Mouse (Mus musculus) hindbrain, embryonic 12.5 days (tissue): ENCODE measurements around the gene Ccdc42. TPM values are rescaled to one million over a fixed set of nuclear protein-coding genes. Genes with fewer than 3 reads are reported as not detected.

ENCODE experiments used
- ATAC-seq: fragments of 200-750 bp; cut with Nextera tagmentation; 2 replicates; pipeline ENCODE4 v1.8.0; 2017; ENCODE audit warnings: moderate TSS enrichment; ENCODE audit not compliant: low FRiP score
- H3K27ac ChIP-seq: fragments of 300-500 bp; sonication (generic); 2 replicates; pipeline ENCODE4 v1.5.1; 2016; ENCODE audit warnings: mild to moderate bottlenecking
- H3K27me3 ChIP-seq: fragments of 300-500 bp; sonication (generic); 2 replicates; pipeline ENCODE4 v1.6.1; 2016; ENCODE audit warnings: mild to moderate bottlenecking
- H3K36me3 ChIP-seq: fragments of 300-500 bp; sonication (generic); 2 replicates; pipeline ENCODE4 v1.6.1; 2016; ENCODE audit warnings: mild to moderate bottlenecking
- H3K4me1 ChIP-seq: fragments of 300-500 bp; sonication (generic); 2 replicates; pipeline ENCODE4 v1.6.1; 2016
- H3K4me2 ChIP-seq: fragments of 300-500 bp; sonication (generic); replicated peaks from 2 replicates; pipeline ENCODE4 v1.6.1; 2016; ENCODE audit warnings: mild to moderate bottlenecking
- H3K4me3 ChIP-seq: fragments of 300-500 bp; sonication (generic); 2 replicates; pipeline ENCODE4 v1.5.1; 2016; ENCODE audit warnings: mild to moderate bottlenecking
- H3K9ac ChIP-seq: fragments of 300-500 bp; sonication (generic); 2 replicates; pipeline ENCODE4 v1.6.1; 2016; ENCODE audit warnings: mild to moderate bottlenecking, moderate library complexity
- H3K9me3 ChIP-seq: fragments of 300-500 bp; sonication (generic); replicated peaks from 2 replicates; pipeline ENCODE4 v1.6.1; 2016; ENCODE audit warnings: mild to moderate bottlenecking
- WGBS: fragments of 180-500 bp; shearing (Covaris S2); methylation state at CpG from one replicate; pipeline ENCODE4 v1.1.7; 2016; 5-methylcytosine and 5-hydroxymethylcytosine counted together
- polyA plus RNA-seq: library from polyadenylated mRNA; unstranded; fragments of >200 nt; fragmentation: Nextera tagmentation; extraction: Ambion mirVana; gene quantifications from 2 replicates; pipeline ENCODE4 v1.2.1, GENCODE M21; 2016

The Ccdc42 gene
- polyA plus RNA-seq, 1 experiment from 2014 or later = 0.66 TPM

DNA sequence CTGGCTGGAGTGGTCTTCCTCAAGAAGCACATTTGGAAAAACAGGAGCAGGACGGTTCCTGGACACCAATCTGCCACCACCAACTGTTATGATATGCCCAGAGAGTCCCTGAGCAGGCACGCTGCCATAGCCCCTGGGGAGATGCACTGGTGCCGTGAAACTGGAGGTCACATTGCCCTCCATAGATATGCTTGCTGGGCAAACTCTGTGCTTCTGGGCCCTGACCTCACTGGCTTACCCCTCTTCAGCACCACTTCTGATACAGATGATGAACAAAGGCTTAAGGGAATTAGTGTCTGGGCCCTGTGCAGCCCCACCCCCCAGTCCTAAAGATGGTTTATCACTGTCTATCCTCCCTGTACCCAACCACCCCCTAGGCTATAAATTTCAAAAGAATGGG lies 6.4 kb downstream of the Ccdc42 start:
- Histone ChIP-seq H3K27me3 (no peaks in the 10 kb centered on the region), H3K36me3 (no peaks in the 10 kb centered on the region), H3K4me3 (no peak overlapping the region), H3K27ac (no peak overlapping the region), H3K9ac (no peak overlapping the region), H3K4me2 (no peak overlapping the region), H3K9me3 (no peaks in the 10 kb centered on the region), H3K4me1 (peaks cover 12% of the 10 kb centered on the region)
- ATAC-seq = no peak
- 44% methylated on average over 3 of the region's 3 CpGs for WGBS

DNA sequence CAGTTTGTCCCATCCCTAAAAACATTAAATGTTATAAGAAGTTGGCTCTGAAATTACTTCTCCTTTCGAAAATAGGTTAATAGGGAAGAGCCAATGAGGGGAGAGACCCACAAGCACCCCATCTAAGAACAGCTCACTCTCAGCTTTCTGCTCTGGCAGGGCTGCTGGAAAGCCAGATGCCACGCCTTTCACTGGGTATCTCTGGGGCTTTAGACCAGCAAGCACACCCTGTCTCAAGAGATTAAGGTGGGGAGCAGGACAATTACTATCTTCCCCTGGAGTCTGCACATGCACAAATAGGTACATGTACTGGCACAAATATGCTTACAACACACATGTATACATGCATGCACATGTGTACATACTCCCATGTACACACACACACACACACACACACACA lies 11.1 kb downstream of the Ccdc42 start:
- Histone ChIP-seq H3K4me1 (peaks cover 33% of the 10 kb centered on the region), H3K27me3 (no peaks in the 10 kb centered on the region), H3K4me2 (no peak overlapping the region), H3K9ac (no peak overlapping the region), H3K27ac (no peak overlapping the region), H3K9me3 (no peaks in the 10 kb centered on the region), H3K36me3 (no peaks in the 10 kb centered on the region), H3K4me3 (no peak overlapping the region)
- no peak for ATAC-seq
- WGBS = 87% methylated on average over 2 of the region's 2 CpGs

DNA sequence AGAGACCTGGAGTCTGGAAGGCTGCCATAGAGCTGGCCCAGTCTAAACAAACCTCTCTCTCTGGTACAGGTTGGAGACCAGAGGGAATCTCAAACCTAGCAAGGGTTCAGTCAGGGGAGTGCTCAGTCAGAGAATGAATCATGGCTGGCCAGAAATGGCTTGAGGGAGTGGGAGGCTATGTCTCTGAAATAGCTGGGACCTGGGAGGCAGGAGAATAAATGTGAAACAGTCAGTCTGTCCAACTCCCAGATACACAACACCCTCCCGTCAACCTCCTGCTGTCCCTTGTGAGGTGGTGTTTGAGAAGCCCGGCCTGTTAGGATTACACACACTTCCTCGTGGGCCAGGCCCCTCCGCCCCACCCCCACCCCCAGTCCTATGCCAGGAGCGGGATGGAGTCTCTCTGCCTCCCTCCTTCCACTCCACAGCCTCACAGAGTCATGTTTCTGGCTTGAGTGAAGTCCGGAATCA lies 13.8 kb downstream of the Ccdc42 start:
- 51% methylated on average over 6 of the region's 6 CpGs for WGBS
- Histone ChIP-seq H3K4me2 (no peak overlapping the region), H3K9me3 (no peaks in the 10 kb centered on the region), H3K27me3 (no peaks in the 10 kb centered on the region), H3K36me3 (no peaks in the 10 kb centered on the region), H3K4me1 (peaks cover 29% of the 10 kb centered on the region), H3K4me3 (no peak overlapping the region), H3K9ac (no peak overlapping the region), H3K27ac (peak overlapping the region; percentile 14; the same call in 1 of the 2 replicates)
- ATAC-seq = no peak

DNA sequence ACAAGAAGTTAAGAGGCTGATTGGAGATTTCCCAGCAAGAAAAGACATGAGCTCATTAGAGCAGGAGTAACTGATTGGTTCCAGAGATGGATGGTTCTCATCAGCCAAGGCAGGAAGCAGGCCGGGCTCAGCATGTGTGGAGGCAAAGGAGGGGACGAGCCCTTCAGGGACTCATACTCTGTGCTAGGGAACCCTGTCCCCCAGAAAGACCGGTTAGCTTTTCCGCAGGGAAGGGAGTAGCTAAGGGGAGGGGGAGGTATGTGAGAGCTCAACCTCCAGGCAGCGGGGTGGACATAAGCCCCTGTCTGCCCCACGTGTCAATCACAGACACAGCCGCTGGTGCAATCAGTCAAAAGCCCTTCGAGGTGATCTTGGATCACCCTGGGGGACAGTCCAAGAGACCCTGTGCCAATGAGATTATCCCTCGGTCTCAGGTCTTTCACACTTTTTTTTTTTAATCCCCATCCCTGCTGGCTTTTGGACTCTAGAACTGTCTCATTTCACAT lies 14.7 kb downstream of the Ccdc42 start:
- Histone ChIP-seq H3K27ac (peak overlapping the region; percentile 14; the same call in 1 of the 2 replicates), H3K4me3 (no peak overlapping the region), H3K27me3 (no peaks in the 10 kb centered on the region), H3K4me2 (no peak overlapping the region), H3K9ac (no peak overlapping the region), H3K36me3 (no peaks in the 10 kb centered on the region), H3K9me3 (no peaks in the 10 kb centered on the region), H3K4me1 (peaks cover 29% of the 10 kb centered on the region)
- no peak for ATAC-seq
- WGBS = 12% methylated on average over 9 of the region's 9 CpGs

- no peaks in the 10 kb centered on the region for H3K36me3 ChIP-seq
- no peak overlapping the region for H3K4me3 ChIP-seq
- H3K27me3 ChIP-seq = no peaks in the 10 kb centered on the region
- no peaks in the 10 kb centered on the region for H3K9me3 ChIP-seq
- ATAC-seq = no peak
- no peak overlapping the region for H3K9ac ChIP-seq
- 17% methylated on average over 7 of the region's 8 CpGs for WGBS
- H3K27ac ChIP-seq = peak overlapping the region; percentile 32
- 0 out of 2 replicates have a peak overlapping the region, but pooled peaks have one; percentile 9 for H3K4me2 ChIP-seq
- peaks cover 29% of the 10 kb centered on the region for H3K4me1 ChIP-seq
Measured at GRCm38 (mm10) chr11:68602200-68602931, 15.5 kb downstream of the Ccdc42 start.

DNA sequence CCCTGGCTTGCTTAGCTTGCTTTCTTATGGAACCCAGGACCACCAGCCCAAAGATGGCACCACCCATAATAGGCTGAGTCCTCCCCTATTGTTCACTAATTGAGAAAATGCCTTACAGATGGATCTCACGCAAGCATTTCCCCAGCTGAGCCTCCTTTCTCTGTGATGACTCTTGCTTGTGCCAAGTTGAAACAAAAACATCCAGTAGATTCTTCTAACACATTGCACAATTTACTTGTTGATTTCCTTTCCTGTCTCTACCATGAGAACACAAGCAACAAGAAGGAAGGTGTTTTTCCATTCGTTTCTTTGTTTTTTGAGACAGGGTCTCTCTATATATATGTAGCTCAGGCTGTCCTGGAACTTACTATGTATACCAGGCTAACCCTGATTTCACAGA lies 20.2 kb downstream of the Ccdc42 start:
- Histone ChIP-seq H3K4me1 (peaks cover 9% of the 10 kb centered on the region), H3K27me3 (no peaks in the 10 kb centered on the region), H3K27ac (no peak overlapping the region), H3K9ac (no peak overlapping the region), H3K36me3 (no peaks in the 10 kb centered on the region), H3K4me2 (no peak overlapping the region), H3K4me3 (no peak overlapping the region), H3K9me3 (no peaks in the 10 kb centered on the region)
- 85% methylated on average over 2 of the region's 2 CpGs for WGBS
- no peak for ATAC-seq

- ATAC-seq = no peak
- Histone ChIP-seq H3K9me3 (no peaks in the 10 kb centered on the region), H3K27ac (no peak overlapping the region), H3K4me1 (no peaks in the 10 kb centered on the region), H3K4me3 (no peak overlapping the region), H3K9ac (no peak overlapping the region), H3K27me3 (no peaks in the 10 kb centered on the region), H3K4me2 (no peak overlapping the region), H3K36me3 (no peaks in the 10 kb centered on the region)
- WGBS = 67% methylated on average over 9 of the region's 9 CpGs
Measured at GRCm38 (mm10) chr11:68609910-68610566, 23.2 kb downstream of the Ccdc42 start.

GRCm38 (mm10) chr11:68610567-68610947 lies 23.7 kb downstream of the Ccdc42 start:
- no peaks in the 10 kb centered on the region for H3K36me3 ChIP-seq

GRCm38 (mm10) chr11:68613071-68613711 lies 26.4 kb downstream of the Ccdc42 start:
- WGBS = 61% methylated on average over 5 of the region's 5 CpGs
- H3K9ac ChIP-seq = no peak overlapping the region
- no peaks in the 10 kb centered on the region for H3K4me1 ChIP-seq
- no peak overlapping the region for H3K4me3 ChIP-seq
- H3K27me3 ChIP-seq = no peaks in the 10 kb centered on the region
- H3K27ac ChIP-seq = no peak overlapping the region
- H3K36me3 ChIP-seq = no peaks in the 10 kb centered on the region
- ATAC-seq = no peak
- H3K4me2 ChIP-seq = no peak overlapping the region
- H3K9me3 ChIP-seq = no peaks in the 10 kb centered on the region

More at GRCm38 (mm10) chr11:68610567-68610947, 23.7 kb downstream of the Ccdc42 start:
- ATAC-seq = no peak
- H3K9me3 ChIP-seq = no peaks in the 10 kb centered on the region
- H3K27ac ChIP-seq = no peak overlapping the region
- WGBS = 92% methylated on average over 8 of the region's 8 CpGs
- H3K4me3 ChIP-seq = no peak overlapping the region
- H3K9ac ChIP-seq = no peak overlapping the region
- H3K27me3 ChIP-seq = no peaks in the 10 kb centered on the region
- H3K4me1 ChIP-seq = no peaks in the 10 kb centered on the region
- no peak overlapping the region for H3K4me2 ChIP-seq

- 77% methylated on average over 9 of the region's 9 CpGs for WGBS
Measured at GRCm38 (mm10) chr11:68622751-68623150, 35.9 kb downstream of the Ccdc42 start.

DNA sequence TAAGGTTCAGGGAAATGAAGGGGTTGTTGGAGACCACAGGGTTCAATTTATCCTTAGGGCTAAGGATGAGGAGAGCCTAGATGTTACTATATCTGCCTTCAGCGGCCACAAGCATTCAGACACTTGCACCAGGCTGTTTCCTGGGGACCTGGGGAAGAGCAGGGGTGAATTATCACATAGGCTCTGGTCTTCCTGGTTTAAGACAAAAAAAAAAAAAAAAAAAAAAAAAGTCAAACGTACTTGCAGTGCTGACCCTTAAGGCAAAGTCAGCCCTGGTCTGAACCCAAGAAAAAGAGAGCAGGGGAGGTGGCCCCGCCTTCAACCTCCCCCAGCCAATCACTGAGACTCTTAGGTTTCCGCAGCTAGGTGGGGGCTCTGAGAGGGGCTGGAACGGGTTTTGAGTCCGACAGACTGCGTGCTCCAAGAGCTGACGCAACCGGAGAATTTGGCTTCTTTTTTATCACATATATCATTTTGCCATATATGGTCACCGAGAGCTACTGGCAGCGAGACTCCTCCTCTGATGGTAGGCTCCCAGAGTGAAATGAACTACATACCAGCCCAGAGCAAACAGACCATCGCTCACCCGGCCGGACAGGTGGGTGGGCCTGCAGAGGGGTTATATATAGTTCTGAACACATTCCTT lies 36.5 kb downstream of the Ccdc42 start:
- H3K4me2 ChIP-seq = peak overlapping the region; percentile 47
- no peak for ATAC-seq
- H3K4me1 ChIP-seq = peaks cover 5% of the 10 kb centered on the region; the same call in 1 of the 2 replicates
- H3K36me3 ChIP-seq = no peaks in the 10 kb centered on the region
- no peak overlapping the region; the same call in 1 of the 2 replicates for H3K27ac ChIP-seq
- H3K9me3 ChIP-seq = no peaks in the 10 kb centered on the region
- no peak overlapping the region for H3K9ac ChIP-seq
- 6% methylated on average over 13 of the region's 14 CpGs for WGBS
- H3K27me3 ChIP-seq = no peaks in the 10 kb centered on the region
- H3K4me3 ChIP-seq = peak overlapping the region; percentile 7

More at GRCm38 (mm10) chr11:68622751-68623150, 35.9 kb downstream of the Ccdc42 start:
- Histone ChIP-seq H3K36me3 (no peaks in the 10 kb centered on the region), H3K9me3 (no peaks in the 10 kb centered on the region), H3K4me1 (peaks cover 5% of the 10 kb centered on the region; the same call in 1 of the 2 replicates), H3K4me3 (no peak overlapping the region), H3K4me2 (peak overlapping the region; percentile 47; the same call in 1 of the 2 replicates), H3K27me3 (no peaks in the 10 kb centered on the region), H3K27ac (no peak overlapping the region; the same call in 1 of the 2 replicates), H3K9ac (no peak overlapping the region)
- no peak for ATAC-seq

- Histone ChIP-seq H3K9me3 (no peaks in the 10 kb centered on the region), H3K4me2 (peak overlapping the region; percentile 47), H3K9ac (no peak overlapping the region), H3K4me3 (peak overlapping the region; percentile 7), H3K36me3 (no peaks in the 10 kb centered on the region), H3K27ac (no peak overlapping the region), H3K4me1 (peaks cover 5% of the 10 kb centered on the region; the same call in 1 of the 2 replicates), H3K27me3 (no peaks in the 10 kb centered on the region)
- WGBS = 9% methylated on average over 5 of the region's 5 CpGs
- ATAC-seq = no peak
Measured at GRCm38 (mm10) chr11:68623871-68624258, 37.0 kb downstream of the Ccdc42 start.
